Mouse (Mus musculus) lung, postnatal 25 days (tissue): ENCODE data around the gene Zswim4.

Source experiments
- DNase-seq: peaks from one replicate; pipeline ENCODE4 v3.0.0; 2022; ENCODE audit warnings: low spot score

Gene Zswim4

DNA sequence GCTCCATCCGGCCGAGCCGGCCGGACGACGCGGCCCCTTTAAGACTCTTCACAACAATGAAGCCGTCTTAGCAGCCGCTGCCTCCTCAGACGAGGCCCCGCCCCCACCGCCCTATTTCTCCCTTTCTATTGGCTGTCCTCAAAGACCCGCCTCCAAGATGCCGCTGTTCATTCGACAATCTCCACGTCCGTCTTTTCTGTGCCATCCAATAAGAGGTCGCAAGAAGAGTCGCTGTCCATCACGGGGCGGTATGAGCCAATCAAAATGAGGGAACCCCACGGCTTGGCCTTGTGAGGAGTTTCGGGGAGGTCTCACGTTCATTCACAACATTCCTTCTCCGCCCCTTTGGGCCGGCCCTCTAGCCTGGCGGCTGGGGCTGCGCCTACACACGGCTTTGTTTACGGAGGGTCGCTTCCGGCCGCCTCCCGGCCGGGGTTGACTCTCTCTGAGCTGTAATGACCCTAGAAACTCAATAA is at the start of gene Zswim4:
Zswim4 (minus strand) TSS at position 58 of the 476 bp plus-strand sequence.
- peak; percentile 99 for DNase-seq

DNA sequence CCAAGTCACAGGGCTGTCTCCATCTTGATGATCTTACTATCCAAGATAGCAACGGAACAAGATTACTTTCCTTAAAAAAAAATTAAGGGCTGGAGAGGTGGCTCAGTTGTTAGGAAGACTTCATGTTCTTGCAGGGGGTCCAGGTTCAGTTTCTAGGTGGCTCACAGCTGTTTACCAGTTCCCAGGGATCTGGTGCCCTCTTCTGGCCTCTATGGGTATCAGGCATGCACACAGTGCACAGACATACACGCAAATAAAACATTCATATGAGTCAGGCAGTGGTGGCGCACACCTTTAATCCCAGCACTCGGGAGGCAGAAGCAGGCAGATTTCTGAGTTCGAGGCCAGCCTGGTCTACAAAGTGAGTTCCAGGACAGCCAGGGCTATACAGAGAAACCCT is 48.8 kb upstream of the Zswim4 start:
- peak; percentile 59 for DNase-seq

DNA sequence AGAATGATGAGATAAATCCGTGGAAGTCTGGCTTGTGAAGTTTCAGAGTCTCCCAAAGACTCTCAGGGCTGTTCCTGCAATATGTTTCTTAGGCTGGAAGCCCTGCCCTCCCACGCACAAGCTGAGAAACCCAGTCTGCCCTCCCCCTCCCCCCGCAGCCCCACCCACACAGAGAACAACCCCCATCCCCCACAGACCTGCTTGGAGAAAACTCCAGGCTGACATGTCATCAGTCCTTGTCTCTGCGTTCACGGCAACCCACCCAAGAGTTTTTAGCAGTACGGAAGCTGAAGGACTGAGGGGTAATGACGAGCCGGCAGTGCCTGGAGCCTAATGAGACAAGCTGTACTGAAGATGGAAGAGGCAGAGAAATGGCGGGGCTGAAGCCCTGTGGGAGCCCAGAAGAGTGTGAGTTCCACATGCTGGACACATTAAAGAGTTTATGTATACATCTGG is 47.8 kb upstream of the Zswim4 start:
- DNase-seq = no peak

DNA sequence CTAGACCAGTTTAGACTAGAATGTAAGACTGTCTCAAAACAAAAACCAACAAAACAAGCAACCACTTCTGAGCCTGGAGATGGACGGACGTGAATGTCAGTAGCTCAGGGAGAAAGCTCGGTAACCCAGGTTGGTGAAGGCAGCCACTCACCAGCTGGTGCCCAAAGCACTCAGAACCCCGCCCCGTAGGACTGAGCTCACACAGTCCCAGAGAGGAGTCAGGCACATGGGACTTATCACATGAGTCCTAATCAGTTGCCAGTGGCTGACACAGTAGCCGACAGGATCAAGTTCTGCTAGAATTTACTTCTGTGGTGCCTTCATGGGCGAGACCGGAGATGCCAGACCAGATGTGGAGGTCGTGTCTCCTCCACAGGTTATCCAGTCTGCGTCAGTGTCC is 43.9 kb upstream of the Zswim4 start:
- no peak for DNase-seq

DNA sequence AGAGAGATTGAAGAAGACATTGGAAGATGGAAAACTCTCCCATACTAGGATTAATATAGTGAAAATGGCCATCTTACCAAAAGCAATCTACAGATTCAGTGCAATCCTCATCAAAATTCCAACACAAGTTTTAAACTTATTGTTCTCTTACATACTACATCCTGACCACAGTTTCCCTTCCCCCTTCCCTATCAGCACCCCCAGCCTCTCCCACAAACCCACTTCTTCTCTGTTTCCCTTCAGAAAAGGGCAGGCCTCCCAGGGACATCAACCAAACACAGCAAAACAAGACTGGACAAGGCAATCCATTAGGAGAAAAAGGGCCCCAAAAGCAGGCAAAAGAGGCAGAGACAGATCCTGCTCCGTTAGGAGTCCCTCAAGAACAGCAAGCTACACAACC is 39.6 kb upstream of the Zswim4 start:
- no peak for DNase-seq

DNA sequence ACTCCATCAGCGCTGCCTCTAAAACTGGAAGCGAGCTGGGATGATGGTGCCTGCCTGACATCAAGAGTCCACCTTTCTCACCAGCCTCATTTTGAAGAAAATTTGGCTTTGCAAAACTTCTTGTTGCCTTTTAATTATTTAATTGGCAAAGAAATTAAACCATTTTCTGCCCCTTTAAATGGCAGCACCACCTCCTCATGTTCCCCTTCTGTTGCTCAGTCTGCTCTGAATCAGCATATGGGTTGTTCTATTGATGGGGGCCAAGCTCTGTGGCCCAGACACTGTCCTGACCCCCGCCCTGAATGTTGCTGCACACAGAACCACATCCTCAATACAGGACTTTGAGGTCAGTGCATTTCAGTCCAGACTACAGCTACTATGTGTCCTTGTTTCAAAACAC is 37.1 kb upstream of the Zswim4 start:
- DNase-seq = no peak

DNA sequence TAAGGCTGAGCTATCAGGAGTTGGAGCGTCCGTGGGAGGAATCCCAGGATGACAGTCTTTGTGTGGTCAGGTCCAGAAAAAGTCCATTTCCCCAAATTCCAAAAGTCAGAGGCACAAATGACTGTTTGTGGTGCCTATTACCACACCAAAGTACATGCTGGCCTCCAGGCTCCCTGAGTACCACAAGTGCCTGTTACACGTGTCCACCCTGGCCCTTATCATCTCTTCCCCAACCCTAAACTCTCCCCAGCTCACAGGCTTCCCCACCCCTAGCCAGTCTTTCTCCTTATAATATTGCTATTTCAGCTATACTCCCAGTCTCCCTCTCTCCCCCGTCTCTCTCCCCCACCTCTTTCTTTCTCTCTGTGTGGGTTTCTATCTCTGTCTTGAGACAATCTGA is 35.4 kb upstream of the Zswim4 start:
- no peak for DNase-seq

DNA sequence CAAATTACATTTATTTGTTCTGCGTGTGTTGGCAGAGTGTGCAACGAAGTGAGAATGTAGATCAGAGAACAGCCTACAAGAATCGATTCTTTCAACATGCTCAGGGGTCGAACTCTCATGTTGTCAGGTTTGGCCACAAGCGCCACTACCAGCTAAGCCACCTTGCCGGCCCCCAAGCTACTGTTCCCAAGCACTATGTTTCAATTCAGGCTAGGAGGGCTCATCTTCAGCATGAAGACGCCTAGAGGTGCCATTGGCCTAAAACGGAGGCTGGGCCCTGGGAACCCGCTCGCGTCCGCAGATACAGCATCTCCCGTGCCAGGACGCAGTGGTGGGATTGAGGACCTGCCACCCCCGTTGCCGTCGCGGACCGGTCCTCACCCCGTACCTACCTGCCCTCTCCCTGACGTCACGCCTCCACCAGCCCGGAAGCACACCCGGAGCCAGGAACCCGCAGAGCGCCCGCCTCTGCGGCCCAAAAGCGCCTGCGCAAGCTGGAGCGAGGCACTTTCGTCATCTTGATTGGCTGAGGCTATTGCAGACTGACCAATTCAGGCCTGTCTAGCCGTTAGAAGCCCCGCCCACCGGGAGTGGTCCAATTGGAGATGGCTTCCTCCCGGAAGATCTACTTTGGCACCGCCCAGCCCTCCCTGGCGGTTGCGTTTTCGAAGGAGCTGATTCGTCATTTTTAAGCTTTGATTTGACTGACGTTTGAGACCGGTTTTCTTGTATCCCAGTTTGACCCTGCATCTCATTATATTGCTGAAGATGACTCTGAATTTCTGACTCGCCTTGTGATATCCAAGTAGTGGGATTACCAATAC is 33.3 kb upstream of the Zswim4 start, which contains the start of gene Ccdc130:
Ccdc130 (minus strand) TSS at position 431 of the 824 bp plus-strand sequence.
- peak; percentile 100 for DNase-seq

DNA sequence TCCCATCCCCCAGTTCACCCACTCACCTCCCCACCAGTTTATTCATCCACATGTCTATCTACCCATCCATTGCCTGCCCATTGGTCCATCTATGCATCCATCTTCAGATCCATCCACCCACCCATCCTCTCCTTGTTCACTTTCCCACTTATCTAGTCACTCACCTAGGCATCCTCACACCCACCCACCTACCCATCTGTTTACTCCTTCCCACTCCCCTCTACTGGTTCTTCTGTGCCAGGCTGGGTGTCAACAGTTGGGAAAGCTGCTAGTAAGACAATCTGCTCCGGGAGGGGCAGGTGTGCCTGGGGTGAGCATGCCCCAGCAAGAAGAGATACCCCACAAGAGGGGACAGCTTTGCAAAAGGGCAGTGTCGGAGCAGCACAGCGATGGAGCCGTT is 24.2 kb upstream of the Zswim4 start:
- DNase-seq = no peak

DNA sequence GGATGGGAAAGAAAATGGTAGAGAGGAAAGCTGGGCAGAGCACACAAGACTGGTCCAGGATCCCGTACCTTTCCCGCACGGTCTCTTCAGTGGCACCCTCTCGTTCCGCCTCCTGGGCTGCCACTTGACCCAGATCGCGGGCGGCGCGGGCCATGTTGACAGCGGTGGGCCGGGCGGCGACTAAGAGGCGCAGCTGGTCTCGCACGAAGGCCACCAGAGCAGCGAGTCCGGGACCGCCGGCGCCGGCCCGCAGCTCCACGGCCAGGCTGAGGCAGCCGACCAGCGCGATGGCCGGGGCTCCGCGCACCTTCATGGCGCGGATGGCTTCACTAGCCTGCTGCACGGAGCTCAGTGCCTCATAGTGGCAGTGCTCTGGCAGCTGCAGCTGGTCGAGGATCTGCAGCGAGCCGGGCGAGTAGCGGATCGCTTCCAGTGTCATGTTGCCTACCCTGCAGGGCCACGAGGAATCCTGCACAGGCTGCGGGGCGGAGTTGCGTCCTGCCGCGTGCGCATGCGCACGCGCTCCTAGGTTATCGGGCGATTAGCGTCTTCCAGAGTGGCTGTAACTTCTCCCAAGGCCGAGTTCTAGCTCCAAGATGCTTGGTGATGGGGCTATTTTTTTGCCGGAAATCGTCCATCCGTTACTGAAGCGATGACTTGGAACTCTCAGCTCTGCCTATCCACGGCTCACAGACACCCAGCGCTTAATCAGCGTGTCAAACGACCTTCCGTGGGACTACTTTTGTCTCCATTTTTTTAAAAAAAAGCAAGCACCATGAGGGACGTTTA is 20.2 kb upstream of the Zswim4 start, which contains the start of gene Mri1:
Mri1 (minus strand) TSS at position 505 of the 789 bp plus-strand sequence.
- DNase-seq = peak; percentile 76

DNA sequence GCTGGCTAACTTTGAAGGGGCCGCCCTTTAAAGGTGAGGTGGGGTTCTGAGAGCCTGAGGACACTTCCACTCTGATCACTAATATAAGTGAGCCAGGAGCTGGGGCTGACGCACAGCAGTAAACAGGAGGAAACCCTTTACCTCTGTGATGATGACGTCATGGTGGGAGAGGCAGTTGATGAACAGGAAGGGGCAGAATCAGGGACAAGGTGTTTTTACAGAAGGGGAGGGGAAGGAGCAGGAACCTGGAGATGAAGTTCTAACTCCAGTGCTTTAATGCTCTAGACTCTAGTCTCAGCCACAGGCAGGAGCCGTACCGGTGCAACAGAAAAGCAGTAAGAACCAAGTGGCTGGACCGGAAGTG is 19.6 kb upstream of the Zswim4 start:
- DNase-seq = peak; percentile 59

DNA sequence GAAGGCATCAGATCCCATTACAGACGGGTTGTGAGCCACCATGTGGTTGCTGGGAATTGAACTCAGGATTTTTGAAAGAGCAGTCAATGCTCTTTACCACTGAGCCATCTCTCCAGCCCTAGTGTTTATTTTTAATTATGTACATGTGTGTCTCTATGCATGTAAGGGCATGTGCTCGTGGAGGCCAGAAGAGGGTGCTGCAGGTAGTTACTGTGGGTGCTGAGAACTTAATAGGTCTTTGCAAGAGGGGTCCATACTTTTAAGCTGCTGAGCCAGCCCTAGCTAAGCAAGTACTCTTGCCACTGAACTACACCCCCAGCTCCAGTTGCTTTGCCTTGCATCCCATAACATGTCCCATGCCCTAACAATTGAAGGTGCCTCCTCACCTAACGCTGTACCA is 19.0 kb upstream of the Zswim4 start:
- DNase-seq = no peak

DNA sequence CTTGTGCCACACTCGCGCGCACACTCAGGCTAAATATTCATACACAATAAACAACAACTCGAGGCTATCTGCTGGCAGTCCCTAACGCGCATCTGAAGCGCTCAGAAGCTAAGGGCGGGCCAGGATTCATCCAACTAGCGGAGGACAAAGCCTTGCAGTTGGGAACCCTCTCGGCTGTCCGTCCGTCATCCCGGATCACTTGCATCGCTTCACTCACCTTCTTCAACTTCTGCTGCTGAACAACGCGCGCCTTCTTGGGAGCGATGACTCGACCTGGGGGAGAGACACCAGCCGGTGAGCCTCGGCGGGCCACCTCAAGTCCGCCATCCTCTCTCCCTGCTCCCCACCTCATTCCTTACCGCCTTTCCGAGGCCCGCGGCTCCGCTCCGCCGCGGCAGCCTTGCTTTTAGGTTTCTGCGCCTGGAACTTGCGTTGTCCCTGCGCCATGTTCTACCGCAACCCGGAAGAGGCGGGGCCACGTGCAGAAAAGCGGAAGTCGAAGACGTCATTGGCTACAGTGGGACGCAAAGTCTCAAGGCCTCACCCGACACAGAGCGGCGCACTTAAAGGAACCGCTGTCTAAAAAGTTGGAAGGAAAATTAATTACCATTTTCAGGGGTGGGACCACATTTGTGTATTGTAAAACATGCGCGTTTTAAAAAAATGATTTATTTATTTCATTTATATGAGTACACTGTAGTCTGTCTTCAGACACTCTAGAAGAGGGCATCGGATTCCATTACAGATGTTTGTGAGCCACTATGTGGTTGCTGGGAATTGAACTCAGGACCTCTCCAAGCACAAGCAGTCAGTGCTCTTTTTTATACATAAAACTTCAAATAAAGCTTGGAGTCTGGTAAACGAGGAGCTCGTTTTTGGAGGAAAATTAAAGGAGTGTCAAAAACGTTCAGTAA is 12.7 kb upstream of the Zswim4 start, which contains the start of gene D8Ertd738e:
D8Ertd738e (minus strand) TSS at position 463 of the 914 bp plus-strand sequence.
- peak; percentile 92 for DNase-seq

DNA sequence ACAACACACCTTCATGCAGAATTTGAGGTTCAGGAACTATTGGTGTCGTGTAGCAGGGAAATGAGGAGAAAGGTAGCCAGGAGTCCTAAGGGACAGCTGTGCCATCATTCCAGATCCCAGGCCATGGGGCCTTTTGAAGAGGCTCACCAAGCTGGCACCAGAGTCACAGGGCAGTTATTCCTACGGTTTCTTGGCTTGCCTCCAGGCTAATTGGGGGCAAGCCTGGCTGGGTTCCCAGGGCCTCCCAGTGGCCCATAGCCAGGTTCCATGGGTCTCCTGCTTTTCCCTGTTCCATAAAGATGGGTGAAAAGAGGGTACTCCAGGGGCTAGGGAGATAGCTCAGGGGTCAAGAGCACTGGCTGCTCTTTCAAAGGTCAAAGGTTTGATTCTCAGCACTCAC is 5.0 kb upstream of the Zswim4 start:
- DNase-seq = no peak

DNA sequence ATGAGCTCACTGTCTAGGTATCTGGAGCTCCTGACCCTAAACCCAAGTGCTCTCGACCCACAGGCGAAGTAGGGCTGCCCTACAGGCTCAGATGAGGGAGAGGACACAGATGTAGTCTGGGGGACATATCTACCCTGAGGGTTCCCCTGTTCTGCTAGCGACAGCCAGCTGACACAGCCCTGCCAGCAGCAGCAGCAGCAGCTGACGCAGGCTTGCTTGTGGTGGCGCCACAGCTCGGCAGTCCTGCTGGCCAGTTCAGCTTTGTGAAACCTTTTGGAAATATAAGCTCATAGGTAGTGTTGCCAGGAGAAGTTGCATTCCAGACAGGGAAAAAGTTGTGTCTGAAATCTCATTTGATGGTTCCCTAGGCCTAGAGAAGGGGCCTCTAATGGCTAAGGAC is 4.3 kb upstream of the Zswim4 start:
- no peak for DNase-seq

DNA sequence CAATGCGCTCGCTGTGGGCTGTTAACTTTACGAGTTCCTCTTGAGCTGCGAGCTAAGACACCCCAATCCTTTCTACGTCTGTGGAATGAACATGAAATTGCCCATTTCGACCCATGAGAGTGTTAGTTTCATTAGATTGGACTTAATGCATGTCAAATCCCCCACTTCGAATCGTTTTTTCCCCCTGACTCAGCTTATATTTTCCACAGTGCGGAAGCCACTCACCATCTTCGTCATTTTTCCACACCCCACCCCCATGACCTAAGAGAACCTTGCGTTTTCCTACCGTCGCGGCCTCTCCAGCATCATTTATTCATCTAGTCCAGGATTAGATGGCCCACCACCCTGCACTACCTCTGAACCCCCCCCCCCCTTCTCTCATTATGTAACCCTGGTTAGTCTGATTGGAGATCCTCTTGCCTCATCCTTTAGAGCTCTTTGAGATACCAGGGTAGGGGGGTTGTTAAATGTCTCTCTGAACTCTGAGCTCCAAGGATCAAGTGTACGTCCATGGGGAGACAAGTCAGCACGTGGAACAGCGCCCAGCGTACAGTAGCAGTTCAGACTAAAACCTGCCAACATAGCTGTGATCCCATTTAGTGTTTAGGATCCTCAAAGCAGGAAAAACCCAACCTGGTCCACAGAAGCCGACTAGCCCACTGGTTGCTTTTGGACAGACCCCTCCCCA is 831 bp upstream of the Zswim4 start:
- DNase-seq = peak; percentile 25

DNA sequence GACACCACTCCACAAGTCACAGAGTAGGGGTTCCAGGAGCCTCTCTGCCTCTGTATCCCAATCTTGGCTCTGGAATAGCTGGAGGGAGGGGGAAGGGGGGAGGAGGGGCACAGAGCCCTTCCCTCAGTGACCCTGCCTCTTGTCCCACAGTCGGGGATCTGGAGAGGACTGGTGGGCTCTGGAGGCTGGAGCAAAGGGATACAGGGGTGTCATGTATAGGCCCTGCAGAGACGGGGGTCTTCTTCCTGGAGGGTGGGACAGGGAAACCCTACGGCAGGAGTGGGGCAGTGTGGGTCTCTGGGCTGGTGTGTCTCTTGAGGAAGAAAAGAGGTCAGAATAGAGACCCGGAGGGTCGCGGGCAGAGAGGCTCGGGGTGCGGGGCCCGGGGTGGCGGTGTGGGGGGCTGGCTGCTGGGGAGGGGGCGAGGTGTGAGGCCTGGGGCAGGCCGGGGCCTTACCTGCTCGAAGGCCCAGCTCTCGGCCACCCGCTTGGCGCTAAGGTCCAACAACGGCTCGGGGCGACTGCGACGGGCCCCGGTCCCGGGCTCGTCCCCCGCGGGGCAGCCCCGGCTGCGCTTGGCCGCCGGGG is 351 bp downstream of the Zswim4 start:
- no peak for DNase-seq

DNA sequence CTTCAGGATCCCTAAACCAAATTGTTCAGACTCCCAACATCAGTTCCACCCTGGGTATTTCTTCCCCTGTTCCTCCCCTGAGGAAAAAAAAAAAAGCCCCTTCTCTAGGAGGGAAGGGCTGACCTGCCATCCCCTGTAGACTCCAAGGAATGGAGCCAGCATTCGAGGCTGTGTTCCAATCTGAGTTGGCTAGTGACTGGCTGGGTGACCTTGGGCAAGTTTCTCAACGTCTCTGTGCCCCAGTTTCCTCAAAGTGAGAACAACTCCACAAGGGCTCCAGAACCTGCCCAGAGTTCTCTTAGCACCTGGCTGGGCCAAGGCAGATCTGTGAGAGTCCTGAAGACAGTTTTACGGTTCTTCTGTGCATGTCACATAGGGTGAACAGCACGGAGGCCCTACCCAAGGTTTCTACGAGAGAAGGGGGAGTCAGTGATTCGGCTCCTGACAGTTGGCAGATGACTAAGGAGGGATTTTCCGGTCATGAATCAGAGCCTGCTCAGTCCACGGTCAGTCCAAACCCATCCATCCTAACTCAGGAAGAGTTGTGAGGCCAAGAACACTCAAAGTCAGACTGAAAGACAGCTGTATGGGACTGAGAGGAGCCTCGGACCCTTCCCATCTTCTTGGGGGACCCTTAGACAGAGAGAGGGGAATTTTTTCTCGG is 977 bp downstream of the Zswim4 start:
- DNase-seq = no peak

DNA sequence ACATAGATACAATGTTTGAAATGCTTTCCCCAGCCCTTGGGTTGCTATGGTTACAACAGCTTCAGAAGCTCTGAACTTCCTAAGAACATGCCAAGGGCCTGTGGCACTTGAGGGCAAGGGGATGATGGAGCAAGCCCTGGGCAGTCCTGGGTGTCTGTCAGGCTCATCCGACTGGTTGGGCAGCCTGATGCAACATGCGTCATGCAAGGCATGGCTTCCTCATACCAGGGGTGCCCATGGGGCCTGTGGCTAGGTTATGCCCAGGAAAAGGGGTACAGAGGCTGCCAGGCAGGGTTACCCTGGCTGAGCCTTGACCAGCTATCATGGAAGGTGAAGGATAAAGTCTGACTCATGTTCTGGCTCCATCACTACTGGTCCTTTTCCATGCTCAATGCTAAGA is 3.8 kb downstream of the Zswim4 start:
- no peak for DNase-seq

DNA sequence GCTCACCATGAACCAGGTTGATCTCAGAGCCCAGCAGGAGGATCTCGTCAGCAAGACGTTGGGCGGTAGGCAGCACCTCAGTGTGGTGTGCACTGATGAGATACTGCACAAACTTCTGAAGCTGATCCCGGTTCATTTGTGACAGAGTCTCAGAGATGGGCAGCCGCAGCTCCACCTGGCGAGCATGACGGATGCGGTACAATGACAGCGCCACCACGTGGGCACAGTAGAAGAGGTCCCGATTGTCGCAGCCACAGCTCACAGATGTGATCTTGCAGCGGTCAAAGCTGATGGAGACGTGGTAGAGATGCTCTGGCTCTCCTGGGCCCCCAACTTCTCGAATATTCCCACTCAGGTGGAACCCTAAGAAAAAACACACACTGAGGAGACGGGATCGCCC is 6.1 kb downstream of the Zswim4 start:
- DNase-seq = no peak
